Mouse (Mus musculus): ENCODE measurements around the gene Lrpprc.
A peak's percentile ranks its signal among the peaks of the same experiment; 100 is the strongest.
"Not testable (repeated sequence)": the region's sequence is repeated elsewhere in the genome, so short reads cannot be mapped to it uniquely, and the experiment has no call there.

Gene Lrpprc

GRCm38 (mm10) chr17:84790447-84791098, at the start of gene Lrpprc:
Gene Lrpprc (minus strand): TSS chr17:84790789.
- peak; percentile 93 for DNase-seq (ENCODE audit: low spot score)

GRCm38 (mm10) chr17:84837780-84838179, 47.2 kb upstream of the Lrpprc start:
- peak; percentile 54 for DNase-seq (ENCODE audit: low spot score)

GRCm38 (mm10) chr17:84835249-84835648, 44.7 kb upstream of the Lrpprc start:
- no peak for DNase-seq (ENCODE audit: low spot score)

- DNase-seq (ENCODE audit: low spot score), result no peak
These were observed 41.8 kb upstream of the Lrpprc start for GRCm38 (mm10) chr17:84832346-84832745.

- DNase-seq (ENCODE audit: low spot score), result no peak
These were observed 37.7 kb upstream of the Lrpprc start for GRCm38 (mm10) chr17:84828301-84828700.

- no peak for DNase-seq (ENCODE audit: low spot score)
These were observed 30.0 kb upstream of the Lrpprc start for GRCm38 (mm10) chr17:84820603-84821002.

GRCm38 (mm10) chr17:84818390-84818789, 27.8 kb upstream of the Lrpprc start:
- DNase-seq (ENCODE audit: low spot score), result no peak

GRCm38 (mm10) chr17:84816014-84816461, 25.4 kb upstream of the Lrpprc start:
- DNase-seq (ENCODE audit: low spot score), result no peak

- no peak for DNase-seq (ENCODE audit: low spot score)
These were observed 24.3 kb upstream of the Lrpprc start for GRCm38 (mm10) chr17:84814905-84815304.

- DNase-seq (ENCODE audit: low spot score), result not testable (repeated sequence)
These were observed 23.6 kb upstream of the Lrpprc start for GRCm38 (mm10) chr17:84814192-84814591.

- no peak for DNase-seq (ENCODE audit: low spot score)
These were observed 1.4 kb upstream of the Lrpprc start for GRCm38 (mm10) chr17:84792006-84792405.

- no peak for DNase-seq (ENCODE audit: low spot score)
These were observed 567 bp upstream of the Lrpprc start for GRCm38 (mm10) chr17:84791156-84791555.

GRCm38 (mm10) chr17:84790043-84790442, 546 bp downstream of the Lrpprc start:
- peak; percentile 8 for DNase-seq (ENCODE audit: low spot score)

- DNase-seq (ENCODE audit: low spot score), result no peak
These were observed 2.0 kb downstream of the Lrpprc start for GRCm38 (mm10) chr17:84788376-84789125.

- DNase-seq (ENCODE audit: low spot score), result no peak
These were observed 3.1 kb downstream of the Lrpprc start for GRCm38 (mm10) chr17:84787477-84787876.

- no peak for DNase-seq (ENCODE audit: low spot score)
These were observed 3.7 kb downstream of the Lrpprc start for GRCm38 (mm10) chr17:84786911-84787310.

GRCm38 (mm10) chr17:84785176-84785575, 5.4 kb downstream of the Lrpprc start:
- no peak for DNase-seq (ENCODE audit: low spot score)

- DNase-seq (ENCODE audit: low spot score), result no peak
These were observed 7.1 kb downstream of the Lrpprc start for GRCm38 (mm10) chr17:84783491-84783890.

- DNase-seq (ENCODE audit: low spot score), result no peak
These were observed 10.3 kb downstream of the Lrpprc start for GRCm38 (mm10) chr17:84780321-84780720.

GRCm38 (mm10) chr17:84778477-84778978, 12.1 kb downstream of the Lrpprc start:
- DNase-seq (ENCODE audit: low spot score), result no peak

- DNase-seq (ENCODE audit: low spot score), result no peak
These were observed 14.1 kb downstream of the Lrpprc start for GRCm38 (mm10) chr17:84776362-84777000.

- DNase-seq (ENCODE audit: low spot score), result no peak
These were observed 15.3 kb downstream of the Lrpprc start for GRCm38 (mm10) chr17:84775291-84775690.

- DNase-seq (ENCODE audit: low spot score), result no peak
These were observed 18.7 kb downstream of the Lrpprc start for GRCm38 (mm10) chr17:84771882-84772281.
